Mouse (Mus musculus) left cerebral cortex, postnatal 25 days (tissue): ENCODE results near the gene Nfam1. TPM values are rescaled to one million over a fixed set of nuclear protein-coding genes. Genes with fewer than 3 reads are reported as not detected.

Experiments
- DNase-seq, 2 experiments: peaks; one replicate each; pipeline ENCODE4 v3.0.0; 2022; ENCODE audit warnings: low spot score in 2 of 2, mixed read lengths in 1 of 2
- intact Hi-C: fragments of 180-260 bp; cut with DNase I; formaldehyde crosslinking; loops from one replicate; pipeline ENCODE4 v1.15.1; 2025
- total RNA-seq, 2 experiments: library from RNA; stranded (reverse); gene quantifications; 2 replicates each; pipeline ENCODE4 v1.2.3; 2021

Nfam1 gene
- total RNA-seq, 2 experiments from 2014 or later: 2.0 to 2.8 TPM

DNA sequence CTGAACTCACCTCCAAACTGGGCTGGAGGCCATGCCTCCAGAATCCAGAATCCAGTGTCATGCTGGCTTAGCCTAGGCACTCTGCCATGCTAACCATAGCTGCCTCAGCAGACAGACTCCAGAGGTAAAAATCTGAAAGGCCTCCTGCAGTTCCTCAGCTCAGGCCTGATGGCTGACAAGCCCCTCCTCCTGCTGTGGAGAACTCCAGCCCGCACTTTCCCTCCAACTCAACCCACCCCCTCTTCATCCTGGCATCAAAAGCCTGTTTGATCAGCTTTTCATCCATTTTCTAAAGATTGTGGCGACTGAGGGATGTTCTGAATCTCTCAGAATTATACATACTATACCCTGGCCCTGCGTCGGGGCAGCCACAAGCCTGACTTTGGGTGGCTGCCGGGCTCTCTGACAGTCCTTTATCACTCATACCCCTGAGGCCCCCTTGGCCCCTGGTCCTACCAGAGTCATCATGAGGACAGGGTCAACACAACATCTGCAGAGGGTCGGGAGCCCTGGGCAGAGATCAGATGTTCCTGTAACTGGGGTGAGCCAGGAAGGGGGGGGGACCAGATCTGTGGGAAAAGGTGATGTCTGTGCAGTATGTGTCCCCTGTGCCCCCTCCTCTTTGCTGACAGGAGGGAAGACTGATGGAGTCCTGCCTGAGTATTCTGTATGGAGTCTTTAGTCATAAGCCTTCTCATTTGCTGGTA, 9.7 kb upstream of the Nfam1 start:
- DNase-seq: peak; percentile 42 to 51
- intact Hi-C loops: no loop called here

DNA sequence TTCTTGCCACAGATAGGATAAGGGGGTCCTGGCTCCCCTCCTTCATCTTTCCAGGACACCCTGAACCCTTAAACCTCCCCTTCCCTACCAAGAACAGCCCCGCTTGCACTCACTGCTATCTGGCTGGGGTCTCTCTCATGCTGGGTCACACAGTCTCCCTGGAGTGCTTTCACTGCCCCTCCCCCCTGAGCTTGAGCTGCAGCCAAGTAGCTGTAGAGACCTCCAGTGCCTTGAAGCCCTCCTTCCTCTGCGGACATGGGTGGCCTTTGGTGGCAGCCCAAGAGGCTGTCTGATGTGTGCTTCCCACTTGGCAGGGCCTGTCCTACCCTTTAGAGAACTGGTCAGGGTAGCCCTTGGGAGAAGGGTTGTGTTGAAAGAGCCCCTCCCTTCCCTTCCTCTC, 7.0 kb upstream of the Nfam1 start:
- no peak for DNase-seq
- intact Hi-C loops: no loop called here

DNA sequence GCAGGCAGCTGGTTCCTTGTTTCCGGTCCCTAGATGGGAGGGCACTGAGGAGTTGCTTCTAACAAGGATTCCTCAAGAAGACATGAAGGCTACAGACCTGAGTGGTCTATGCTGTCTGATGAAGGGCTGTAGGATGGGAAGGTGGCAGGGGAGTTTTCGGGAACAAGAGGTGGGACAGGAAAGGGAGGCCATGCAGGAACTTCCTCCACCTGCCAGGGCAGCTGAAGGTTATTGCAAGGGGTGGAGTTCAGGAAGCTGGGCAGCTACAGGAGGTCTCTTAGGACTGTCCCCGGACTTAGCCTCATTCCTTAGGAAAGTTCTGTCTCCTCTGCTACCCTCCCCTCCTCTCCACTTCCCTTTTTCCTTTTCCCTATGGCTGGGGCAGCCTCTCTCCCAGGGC, 5.7 kb upstream of the Nfam1 start:
- intact Hi-C loops: loop anchor here (1.0 to 5.0 kb wide), 2 partner anchors 137 to 225 kb away; no protein-coding TSS in a partner anchor
- no peak for DNase-seq

DNA sequence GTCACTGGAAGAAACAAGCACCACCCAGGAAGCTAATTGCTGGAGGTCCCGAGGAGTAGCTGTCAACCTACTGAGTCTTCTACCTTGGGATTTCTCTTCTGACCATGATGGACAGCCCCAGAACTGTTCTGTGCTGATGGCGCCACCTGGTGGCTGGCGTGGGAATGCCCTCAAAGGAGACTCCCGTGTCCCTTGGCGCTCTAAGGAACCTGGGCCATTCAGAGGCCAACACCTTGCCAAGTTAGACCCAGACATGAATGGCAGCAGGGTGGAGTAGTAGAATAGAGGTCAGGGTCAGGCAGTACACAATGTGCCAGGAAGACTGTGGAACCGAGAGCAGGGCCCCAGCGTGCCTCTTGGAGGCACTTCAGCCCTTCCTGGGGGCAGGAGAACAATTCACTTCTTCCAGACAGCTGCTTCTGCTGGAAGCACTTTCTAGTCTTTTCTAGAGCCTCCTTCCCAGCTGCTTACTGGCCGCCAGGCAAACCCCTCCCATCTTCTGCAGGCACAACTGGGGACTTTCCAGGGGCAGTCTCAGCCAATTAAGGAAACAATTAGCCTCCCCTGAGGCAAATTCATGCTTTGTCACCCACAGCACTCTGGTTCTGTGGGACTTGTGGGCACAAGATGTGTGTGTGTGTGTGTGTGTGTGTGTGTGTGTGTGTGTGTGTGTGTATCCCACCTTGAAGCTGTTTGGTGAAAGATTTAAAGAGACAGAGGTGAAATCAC, 4.8 kb upstream of the Nfam1 start:
- peak; percentile 86 to 89 for DNase-seq
- intact Hi-C loops: loop anchor here (2.0 to 5.0 kb wide), 2 partner anchors 136 to 233 kb away; no protein-coding TSS in a partner anchor

DNA sequence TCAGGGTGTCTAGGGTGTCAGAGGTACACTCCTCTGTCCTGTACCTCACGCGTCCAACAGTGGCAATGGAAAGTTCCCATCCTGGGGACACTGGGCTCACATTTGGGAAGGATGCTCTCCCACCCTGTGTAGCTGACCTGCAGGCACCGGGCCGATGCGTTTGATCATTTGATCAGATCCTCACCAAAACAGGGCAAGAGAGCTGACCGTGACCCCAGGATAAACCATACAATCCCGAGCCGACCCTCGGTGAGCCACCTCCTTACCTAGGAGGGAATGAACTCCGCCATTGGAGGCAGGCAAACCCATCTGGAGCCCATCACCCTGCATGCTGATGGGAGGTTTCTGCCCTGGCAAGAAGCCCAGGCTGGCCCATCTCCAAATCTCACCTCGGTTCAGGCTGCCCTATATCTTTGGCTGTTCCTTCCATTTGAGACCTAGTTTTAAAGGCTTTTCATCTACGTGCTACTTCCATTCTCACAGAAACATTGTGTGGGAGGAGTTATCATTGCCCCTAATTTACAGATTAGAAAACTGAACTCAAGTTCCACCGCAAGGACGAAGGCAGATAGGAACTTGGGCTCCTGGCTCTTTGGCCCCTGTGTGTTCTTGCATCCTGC, 3.9 kb upstream of the Nfam1 start:
- peak in 1 of 2 experiments; percentile 52 for DNase-seq
- intact Hi-C loops: loop anchor here (2.0 to 5.0 kb wide), 2 partner anchors 135 to 232 kb away; no protein-coding TSS in a partner anchor

DNA sequence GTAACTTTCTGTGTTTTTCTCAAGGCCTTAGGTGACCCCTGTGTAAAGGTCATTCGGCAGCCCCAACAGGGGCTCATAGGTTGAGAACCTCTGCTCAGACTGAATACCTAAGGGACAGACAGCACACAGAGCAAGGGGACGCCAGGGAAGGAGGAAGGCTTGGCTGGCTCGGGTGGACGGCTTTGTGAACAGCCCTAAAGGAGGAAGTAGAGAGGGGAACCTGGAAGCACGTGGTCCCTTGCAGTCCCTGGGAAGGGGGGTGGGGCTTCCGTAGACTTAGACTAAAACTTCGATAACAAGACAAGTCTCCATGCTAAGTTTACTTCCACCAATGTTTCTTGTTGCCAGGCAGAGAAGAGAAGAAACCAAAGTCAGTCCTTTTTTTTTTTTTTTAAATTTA, 3.0 kb upstream of the Nfam1 start:
- DNase-seq: peak in 1 of 2 experiments; percentile 44
- intact Hi-C loops: loop anchor here (2.0 to 5.0 kb wide), 2 partner anchors 134 to 231 kb away; no protein-coding TSS in a partner anchor

DNA sequence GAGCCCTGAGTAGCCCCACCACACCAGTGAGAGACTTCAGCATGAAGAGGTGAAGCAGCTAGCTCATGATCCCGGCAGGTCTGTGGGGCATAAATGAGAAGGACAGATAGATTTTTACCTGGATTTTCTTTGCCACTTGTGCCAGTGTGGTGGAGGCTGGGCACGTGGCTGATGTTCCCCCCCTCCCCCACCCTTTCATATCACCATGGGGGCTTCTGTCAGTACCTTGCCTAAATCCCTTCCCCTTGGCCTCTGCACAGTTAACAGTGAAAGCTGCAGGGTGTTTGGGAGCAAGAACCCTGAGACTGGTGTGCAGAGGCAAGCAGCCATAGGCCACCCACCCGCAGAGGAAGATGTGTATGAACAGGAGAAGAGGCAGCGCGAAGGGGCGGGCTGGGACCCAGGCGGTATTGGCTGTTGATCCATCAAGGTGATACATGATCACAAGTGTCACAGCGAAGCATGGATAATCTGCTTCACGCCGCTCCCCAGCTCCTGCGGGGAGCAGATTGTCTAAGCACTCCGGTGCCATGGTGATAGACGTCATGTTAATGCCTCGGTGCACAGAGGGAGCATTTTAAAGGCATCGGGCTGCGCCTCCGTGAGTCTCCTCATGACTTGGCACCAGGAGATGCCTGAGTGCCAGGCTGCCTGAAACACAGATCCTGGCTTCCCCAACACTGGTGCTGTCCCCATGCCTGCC, 1.3 kb upstream of the Nfam1 start:
- intact Hi-C loops: no loop called here

DNA sequence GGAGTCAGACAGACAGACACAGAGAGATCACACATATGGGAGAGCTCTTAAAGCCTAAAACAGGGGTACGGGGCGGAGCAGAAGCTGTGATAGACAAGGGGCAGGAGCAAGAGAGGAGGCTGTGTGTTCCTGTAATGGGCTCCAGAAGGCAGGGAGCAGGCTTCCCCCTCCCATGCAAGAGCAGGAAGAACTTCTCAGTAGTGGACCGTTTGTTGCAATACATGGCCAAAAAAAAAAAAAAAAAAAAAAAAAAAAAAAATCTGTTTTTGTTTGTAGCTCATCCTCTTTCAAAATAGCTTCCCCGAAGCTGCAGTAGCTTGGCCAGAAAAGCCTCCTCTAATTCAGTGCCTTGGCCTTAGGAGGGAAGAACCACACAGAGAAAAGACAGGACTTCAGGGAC, 2.2 kb downstream of the Nfam1 start:
- no peak for DNase-seq
- intact Hi-C loops: no loop called here

More for the DNA sequence above, 1.3 kb upstream of the Nfam1 start:
- DNase-seq: peak; percentile 76 to 79

DNA sequence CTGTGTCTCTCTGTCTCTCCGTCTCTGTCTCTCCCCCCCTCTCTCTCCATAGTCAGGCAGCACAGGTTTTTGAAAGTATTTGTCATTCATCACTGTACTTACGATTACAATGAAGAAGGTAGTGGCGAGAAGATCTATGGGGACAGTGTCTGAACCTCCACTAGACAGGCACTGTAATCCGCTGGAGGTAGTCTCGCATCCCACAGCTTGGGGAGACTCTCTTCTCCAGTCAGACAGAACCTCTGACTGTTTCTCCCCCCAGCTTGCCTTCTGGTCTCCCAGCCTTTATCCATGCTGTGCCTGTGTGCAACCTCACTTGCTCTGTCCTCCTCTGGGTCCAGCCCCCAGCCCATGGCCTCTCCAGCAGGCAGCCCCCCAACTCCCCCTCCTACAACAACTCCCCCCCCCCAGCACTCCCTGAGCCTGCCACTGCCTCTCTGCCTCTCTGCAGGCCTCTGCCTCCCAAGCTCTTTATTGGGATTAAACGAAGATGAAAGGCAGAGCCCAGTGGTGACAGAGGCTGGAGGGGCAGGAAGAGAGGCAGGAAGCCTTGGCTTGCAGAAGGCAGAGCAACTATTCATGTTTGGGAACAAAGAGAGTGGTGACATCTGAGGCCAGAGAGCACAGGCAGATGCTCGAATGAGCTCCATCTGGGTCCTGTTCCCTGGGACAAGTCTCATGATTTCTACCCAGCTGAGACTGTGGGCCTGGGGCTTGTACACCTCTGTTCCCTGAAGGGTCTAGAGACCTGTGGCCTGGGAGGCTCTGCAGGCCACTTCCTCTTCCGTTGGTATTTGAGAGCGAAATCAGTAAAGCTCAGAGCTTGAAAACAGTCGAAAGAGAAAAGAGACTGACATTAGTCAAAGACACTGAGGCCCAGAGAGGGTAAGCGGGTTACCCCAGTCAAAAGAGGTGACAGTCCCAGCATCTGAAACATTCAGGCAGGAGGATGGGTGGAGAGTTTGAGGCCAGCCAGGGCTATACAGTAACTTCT, 3.1 kb downstream of the Nfam1 start:
- intact Hi-C loops: no loop called here
- no peak for DNase-seq

DNA sequence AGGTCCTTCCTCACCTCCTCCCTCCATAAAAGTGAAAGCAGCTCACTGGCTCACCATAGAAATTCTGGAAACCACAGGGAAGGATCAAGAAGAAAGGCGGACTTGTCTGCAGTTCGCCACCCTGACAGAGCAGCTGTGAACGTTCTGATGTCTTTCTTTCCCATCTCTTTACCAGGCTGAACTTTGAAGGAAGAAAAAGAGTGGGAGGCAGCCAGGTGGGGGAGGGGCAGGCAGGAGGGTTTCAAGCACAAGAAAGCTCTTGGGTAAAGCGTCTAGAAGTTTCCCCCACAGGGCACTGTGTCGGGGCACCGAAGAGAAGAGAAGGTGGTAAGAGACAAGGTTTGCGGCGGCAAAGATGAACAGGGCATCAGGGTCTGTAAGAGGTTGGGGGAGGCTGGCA, 7.0 kb downstream of the Nfam1 start:
- peak in 1 of 2 experiments; percentile 29 for DNase-seq
- intact Hi-C loops: no loop called here

DNA sequence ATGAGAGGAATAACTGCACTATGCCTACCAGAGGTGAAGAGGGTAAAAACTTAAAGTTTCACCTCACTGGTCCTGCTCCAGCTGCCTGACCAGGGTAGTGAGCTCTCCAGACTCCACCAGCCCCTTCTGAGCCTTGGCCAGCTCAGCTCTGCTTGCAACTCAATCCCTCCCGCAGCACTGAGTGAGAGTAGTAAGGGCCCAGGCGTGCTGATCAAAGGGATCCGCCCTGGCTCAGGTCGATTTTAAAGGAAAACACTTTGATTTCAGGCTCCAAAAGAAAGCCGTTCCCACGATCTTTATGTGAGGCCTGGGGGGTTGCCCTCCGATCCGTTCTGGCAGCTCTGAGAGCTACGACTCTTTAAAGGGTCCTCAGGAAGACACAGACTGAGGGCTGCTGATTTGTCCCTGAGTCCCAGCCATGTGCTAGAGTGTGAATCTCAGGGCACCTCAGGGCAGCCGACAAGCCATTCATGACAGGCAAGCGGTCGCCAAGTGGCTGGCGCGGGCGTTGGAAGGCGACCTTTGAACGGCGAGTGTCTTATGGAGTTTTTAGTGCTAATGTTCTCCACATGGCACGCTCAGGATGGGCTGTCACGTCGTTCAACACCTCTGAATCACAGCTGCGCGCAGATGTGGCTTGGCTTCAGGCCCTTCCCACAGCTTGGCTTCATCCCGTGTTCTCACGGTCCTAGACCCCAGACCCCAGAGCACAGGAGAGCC, 7.9 kb downstream of the Nfam1 start:
- no peak for DNase-seq
- intact Hi-C loops: no loop called here

DNA sequence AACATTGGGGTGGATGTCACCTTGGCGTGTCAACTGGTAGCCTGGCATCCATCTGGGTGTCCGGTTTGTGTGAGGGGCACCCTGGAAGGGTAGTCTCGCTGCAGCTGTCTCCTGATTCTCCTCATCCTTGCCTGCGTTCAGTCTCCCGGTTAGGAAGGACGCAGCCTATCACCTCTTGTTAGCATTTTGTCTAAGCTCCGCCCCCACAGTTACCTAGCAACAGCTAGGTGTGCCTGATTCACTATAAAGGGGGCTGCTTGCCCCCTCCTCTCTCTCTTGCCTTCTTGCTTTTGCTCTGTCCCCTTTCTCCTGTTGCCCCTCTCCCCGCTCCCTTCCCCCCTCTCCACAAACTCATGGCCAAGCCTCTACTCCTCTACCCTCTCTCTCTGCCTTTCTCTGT, 10.2 kb downstream of the Nfam1 start:
- intact Hi-C loops: no loop called here
- DNase-seq: no peak

DNA sequence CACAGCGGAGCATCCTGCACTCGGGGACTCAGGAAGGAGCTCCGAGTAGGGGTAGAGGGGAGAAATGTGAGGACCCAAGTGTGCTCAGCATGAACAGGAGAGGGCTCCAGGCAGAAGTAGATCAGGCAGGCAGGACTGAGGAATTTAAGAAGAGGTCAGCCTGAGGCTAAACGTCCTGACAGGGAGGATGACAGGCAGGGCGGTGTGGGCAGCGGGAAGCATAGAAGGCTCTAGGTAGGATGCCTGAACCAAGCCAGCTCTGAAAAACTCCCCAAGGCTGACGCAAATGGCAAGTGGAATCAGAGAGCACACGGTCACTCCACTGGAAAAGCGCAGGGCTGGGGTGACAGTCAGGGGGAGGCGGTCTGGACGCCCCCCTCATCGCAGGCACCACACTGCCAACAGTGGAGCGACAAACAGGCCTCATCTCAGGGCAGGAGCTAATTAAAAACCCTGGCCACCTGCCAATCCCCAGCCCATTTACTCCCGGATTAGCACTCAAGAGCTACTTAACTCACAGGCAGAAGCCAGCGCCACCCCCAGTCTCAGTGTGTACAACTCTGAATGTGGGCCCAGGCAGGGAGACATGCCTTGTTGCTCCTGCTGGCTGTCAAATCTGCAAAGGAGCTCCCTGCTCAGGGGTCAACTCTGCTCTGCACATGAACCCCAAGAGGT, 22.0 kb downstream of the Nfam1 start:
- DNase-seq: peak; percentile 77 to 92
- intact Hi-C loops: no loop called here

DNA sequence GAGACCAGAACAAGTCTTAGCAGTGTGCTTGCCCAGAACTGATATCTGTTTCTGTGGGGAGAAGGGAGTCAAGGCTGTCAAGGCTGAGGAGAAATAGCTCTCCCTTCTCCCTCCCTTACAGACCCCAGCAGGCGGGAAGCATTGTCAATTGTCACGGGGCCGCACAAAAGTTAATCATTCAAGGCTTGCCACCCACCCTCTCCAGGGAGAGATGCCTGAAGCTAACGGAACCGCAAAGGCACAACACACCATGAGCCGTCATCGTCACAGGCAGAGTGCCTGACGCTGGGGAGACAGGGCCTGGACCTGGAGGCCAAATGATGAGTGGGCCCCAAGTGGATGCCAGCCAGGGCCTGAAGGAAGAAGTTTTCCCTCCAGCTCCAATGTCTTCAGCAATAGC, 22.7 kb downstream of the Nfam1 start:
- no peak for DNase-seq
- intact Hi-C loops: no loop called here

DNA sequence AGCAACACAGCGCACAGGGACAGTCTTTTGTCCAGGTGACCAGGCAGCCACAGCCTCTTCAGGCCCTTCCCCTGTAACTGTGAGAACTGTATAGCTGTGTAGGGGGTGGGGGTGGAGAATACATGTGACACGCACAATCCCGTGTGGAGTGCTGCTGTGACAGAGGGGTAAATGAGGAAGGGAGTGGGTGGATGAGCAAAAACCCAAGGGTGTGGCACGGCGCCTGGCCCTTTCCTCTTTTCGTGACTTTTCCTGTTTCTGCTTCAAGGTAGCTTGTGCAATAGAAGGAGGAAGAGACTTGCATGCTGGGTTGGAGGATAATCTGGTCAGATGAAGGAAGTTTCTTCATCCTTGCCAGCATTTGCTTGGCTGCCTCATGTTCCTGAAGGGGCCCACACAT, 23.6 kb downstream of the Nfam1 start:
- DNase-seq: peak in 1 of 2 experiments; percentile 59
- intact Hi-C loops: no loop called here

DNA sequence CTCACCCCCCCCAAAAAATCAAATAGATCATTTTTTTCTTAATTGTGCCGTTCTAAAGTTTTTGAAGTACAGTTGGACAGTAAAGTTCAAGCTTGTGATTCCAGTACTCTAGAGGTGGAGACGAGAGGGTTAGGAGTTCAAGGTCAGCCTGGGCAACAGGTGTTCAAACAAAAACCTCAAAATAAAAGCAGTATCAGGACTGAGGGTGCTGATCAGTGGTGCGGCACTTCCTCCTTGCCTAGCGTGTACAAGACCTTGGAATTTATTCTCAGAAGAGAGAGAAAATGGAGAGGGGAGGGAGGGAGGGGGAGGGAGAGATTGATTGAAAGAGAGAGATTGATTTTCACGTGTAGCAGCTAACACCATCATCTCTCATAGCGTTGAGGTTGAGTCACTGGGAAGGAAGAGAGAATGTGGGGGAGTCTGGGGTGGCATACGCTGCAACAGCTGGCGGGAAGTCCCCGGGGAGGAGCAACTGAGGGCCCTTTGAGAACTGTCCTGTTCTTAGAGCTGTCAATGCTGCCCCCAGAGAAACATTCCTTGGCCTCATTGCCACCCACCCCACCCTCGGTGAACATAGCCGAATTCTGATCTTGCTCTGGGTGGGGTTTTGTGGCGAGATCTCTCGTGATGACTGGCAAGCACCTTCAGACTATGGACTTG, 24.2 kb downstream of the Nfam1 start:
- intact Hi-C loops: no loop called here
- DNase-seq: peak; percentile 39 to 73

DNA sequence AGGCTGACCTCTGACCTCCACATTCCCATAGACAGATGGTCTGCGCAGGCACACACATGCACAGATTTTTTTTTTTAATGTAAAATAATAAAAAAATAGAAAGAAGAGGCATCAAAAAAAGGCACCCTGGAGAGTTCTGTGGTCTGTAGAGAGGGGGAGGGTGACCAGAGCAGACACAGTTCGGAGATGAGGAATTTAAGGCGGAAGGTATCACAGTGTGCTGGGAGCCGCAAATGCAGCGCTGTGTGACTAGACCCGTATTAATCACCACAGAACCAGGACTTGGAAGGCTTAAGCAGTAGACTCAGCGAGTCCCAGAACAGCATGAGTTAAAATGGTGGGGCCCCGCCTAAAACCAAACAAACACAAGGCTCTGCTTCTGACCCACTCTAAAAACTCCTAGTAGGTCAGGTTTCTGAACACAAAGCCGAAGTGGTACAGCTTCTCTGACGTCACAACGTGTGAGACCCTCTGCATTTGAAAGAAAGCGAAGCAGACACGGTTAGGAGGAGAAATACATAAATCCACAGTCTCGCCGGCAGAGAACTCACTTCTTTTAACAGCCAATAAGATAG, 25.7 kb downstream of the Nfam1 start:
- intact Hi-C loops: no loop called here
- no peak for DNase-seq
